Mouse (Mus musculus) urinary bladder, postnatal 10 days (tissue): ENCODE data around the gene Mcm5.

Experiments used
- DNase-seq: peaks from one replicate; pipeline ENCODE4 v3.0.0; 2022; ENCODE audit warnings: low spot score

Mcm5 gene

GRCm38 (mm10) chr8:75102956-75103355, 6.4 kb upstream of the Mcm5 start:
- DNase-seq = no peak

GRCm38 (mm10) chr8:75103376-75103878, 5.9 kb upstream of the Mcm5 start:
- DNase-seq = no peak

GRCm38 (mm10) chr8:75108527-75109235, 688 bp upstream of the Mcm5 start:
- peak; percentile 37 for DNase-seq

- DNase-seq = no peak
These were observed 724 bp downstream of the Mcm5 start for GRCm38 (mm10) chr8:75110093-75110492.

GRCm38 (mm10) chr8:75118505-75118904, 9.1 kb downstream of the Mcm5 start:
- no peak for DNase-seq

GRCm38 (mm10) chr8:75119287-75119686, 9.9 kb downstream of the Mcm5 start:
- DNase-seq = no peak

GRCm38 (mm10) chr8:75119747-75120146, 10.4 kb downstream of the Mcm5 start:
- no peak for DNase-seq

GRCm38 (mm10) chr8:75127406-75127805, 18.0 kb downstream of the Mcm5 start:
- DNase-seq = no peak

GRCm38 (mm10) chr8:75132485-75132884, 23.1 kb downstream of the Mcm5 start:
- no peak for DNase-seq

GRCm38 (mm10) chr8:75133399-75133798, 24.0 kb downstream of the Mcm5 start:
- DNase-seq = no peak

GRCm38 (mm10) chr8:75134603-75135391, 25.4 kb downstream of the Mcm5 start:
- DNase-seq = no peak

- DNase-seq = no peak
These were observed 26.4 kb downstream of the Mcm5 start for GRCm38 (mm10) chr8:75135756-75136155.

- DNase-seq = no peak
These were observed 26.9 kb downstream of the Mcm5 start for GRCm38 (mm10) chr8:75136256-75136655.

- DNase-seq = no peak
These were observed 28.2 kb downstream of the Mcm5 start for GRCm38 (mm10) chr8:75137536-75137935.

GRCm38 (mm10) chr8:75150911-75151610, 41.7 kb downstream of the Mcm5 start:
- DNase-seq = no peak

- DNase-seq = no peak
These were observed 42.4 kb downstream of the Mcm5 start for GRCm38 (mm10) chr8:75151743-75152142.

- no peak for DNase-seq
These were observed 43.2 kb downstream of the Mcm5 start for GRCm38 (mm10) chr8:75152505-75153082.

- no peak for DNase-seq
These were observed 45.6 kb downstream of the Mcm5 start for GRCm38 (mm10) chr8:75154855-75155478.

GRCm38 (mm10) chr8:75155740-75156322, 46.5 kb downstream of the Mcm5 start:
- no peak for DNase-seq

- no peak for DNase-seq
These were observed 48.3 kb downstream of the Mcm5 start for GRCm38 (mm10) chr8:75157471-75158230.

GRCm38 (mm10) chr8:75169363-75169762, 60.0 kb downstream of the Mcm5 start:
- DNase-seq = no peak
